Mouse (Mus musculus) midbrain, embryonic 10.5 days (tissue): ENCODE results near the gene Ppp2r3a. TPM values are rescaled to one million over a fixed set of nuclear protein-coding genes. Genes with fewer than 3 reads are reported as not detected.

ENCODE experiments used
- DNase-seq: peaks from one replicate; pipeline ENCODE4 v3.0.0-alpha.2; 2017; ENCODE audit warnings: low spot score
- H3K27ac ChIP-seq: fragments of 300-500 bp; sonication (generic); replicated peaks from 2 replicates; pipeline ENCODE4 v1.5.1; 2016; ENCODE audit warnings: mild to moderate bottlenecking
- H3K27me3 ChIP-seq: fragments of 300-500 bp; sonication (generic); 2 replicates; pipeline ENCODE4 v1.6.1; 2016; ENCODE audit warnings: low read depth, mild to moderate bottlenecking; ENCODE audit not compliant: poor library complexity, severe bottlenecking
- H3K36me3 ChIP-seq: fragments of 300-500 bp; sonication (generic); 2 replicates; pipeline ENCODE4 v1.6.1; 2016; ENCODE audit warnings: mild to moderate bottlenecking, moderate library complexity
- H3K4me1 ChIP-seq: fragments of 300-500 bp; sonication (generic); 2 replicates; pipeline ENCODE4 v1.6.1; 2016
- H3K4me3 ChIP-seq: fragments of 300-500 bp; sonication (generic); 2 replicates; pipeline ENCODE4 v1.5.1; 2016; ENCODE audit warnings: mild to moderate bottlenecking, moderate library complexity
- H3K9me3 ChIP-seq: fragments of 300-500 bp; sonication (generic); replicated peaks from 2 replicates; pipeline ENCODE4 v1.6.1; 2016; ENCODE audit warnings: mild to moderate bottlenecking
- WGBS: fragments of 180-500 bp; shearing (Covaris S2); methylation state at CpG from one replicate; pipeline ENCODE4 v1.1.7; 2016; 5-methylcytosine and 5-hydroxymethylcytosine counted together
- polyA plus RNA-seq: library from polyadenylated mRNA; unstranded; fragments of >200 nt; fragmentation: Nextera tagmentation; extraction: Ambion mirVana; gene quantifications from 2 replicates; pipeline ENCODE4 v1.2.1, GENCODE M21; 2016

Ppp2r3a gene
- polyA plus RNA-seq, 1 experiment from 2014 or later: 8.0 TPM

GRCm38 (mm10) chr9:101105735-101106134, 145.9 kb downstream of the Ppp2r3a start:
- no peak for DNase-seq
- Histone ChIP-seq H3K27ac (no peak overlapping the region), H3K4me3 (no peak overlapping the region), H3K27me3 (no peaks in the 10 kb centered on the region), H3K36me3 (peaks cover 45% of the 10 kb centered on the region), H3K9me3 (no peaks in the 10 kb centered on the region), H3K4me1 (no peaks in the 10 kb centered on the region)
- 98% methylated on average over 6 of the region's 6 CpGs for WGBS

GRCm38 (mm10) chr9:101104931-101105330, 146.7 kb downstream of the Ppp2r3a start:
- Histone ChIP-seq H3K27ac (no peak overlapping the region), H3K36me3 (peaks cover 52% of the 10 kb centered on the region), H3K4me3 (no peak overlapping the region), H3K9me3 (no peaks in the 10 kb centered on the region), H3K4me1 (no peaks in the 10 kb centered on the region), H3K27me3 (no peaks in the 10 kb centered on the region)
- no peak for DNase-seq
- 91% methylated on average over 11 of the region's 11 CpGs for WGBS

- Histone ChIP-seq H3K27me3 (no peaks in the 10 kb centered on the region), H3K27ac (no peak overlapping the region), H3K9me3 (peaks cover 5% of the 10 kb centered on the region), H3K4me1 (no peaks in the 10 kb centered on the region), H3K36me3 (peaks cover 53% of the 10 kb centered on the region), H3K4me3 (no peak overlapping the region)
- DNase-seq: no peak
- WGBS: 93% methylated on average over 3 of the region's 3 CpGs
Observed at GRCm38 (mm10) chr9:101102288-101102687, 149.3 kb downstream of the Ppp2r3a start.

GRCm38 (mm10) chr9:101101547-101101946, 150.0 kb downstream of the Ppp2r3a start:
- Histone ChIP-seq H3K4me3 (no peak overlapping the region), H3K27ac (no peak overlapping the region), H3K4me1 (no peaks in the 10 kb centered on the region), H3K27me3 (no peaks in the 10 kb centered on the region), H3K9me3 (peaks cover 9% of the 10 kb centered on the region), H3K36me3 (peaks cover 55% of the 10 kb centered on the region)
- 95% methylated on average over 8 of the region's 8 CpGs for WGBS
- no peak for DNase-seq

- Histone ChIP-seq H3K9me3 (peaks cover 12% of the 10 kb centered on the region), H3K36me3 (peaks cover 59% of the 10 kb centered on the region), H3K27me3 (no peaks in the 10 kb centered on the region), H3K4me1 (no peaks in the 10 kb centered on the region), H3K4me3 (no peak overlapping the region), H3K27ac (no peak overlapping the region)
- 91% methylated on average over 3 of the region's 3 CpGs for WGBS
- no peak for DNase-seq
Observed at GRCm38 (mm10) chr9:101100163-101100562, 151.4 kb downstream of the Ppp2r3a start.

- Histone ChIP-seq H3K4me3 (no peak overlapping the region), H3K36me3 (peaks cover 55% of the 10 kb centered on the region), H3K9me3 (peaks cover 12% of the 10 kb centered on the region), H3K4me1 (no peaks in the 10 kb centered on the region), H3K27me3 (no peaks in the 10 kb centered on the region), H3K27ac (no peak overlapping the region)
- DNase-seq: no peak
- WGBS: 94% methylated on average over 6 of the region's 6 CpGs
Observed at GRCm38 (mm10) chr9:101099445-101099844, 152.2 kb downstream of the Ppp2r3a start.

- no peak for DNase-seq
- Histone ChIP-seq H3K27me3 (no peaks in the 10 kb centered on the region), H3K4me3 (no peak overlapping the region), H3K27ac (no peak overlapping the region), H3K36me3 (peaks cover 52% of the 10 kb centered on the region), H3K4me1 (no peaks in the 10 kb centered on the region), H3K9me3 (peaks cover 21% of the 10 kb centered on the region)
- 77% methylated on average over 1 of the region's 1 CpGs for WGBS
Observed at GRCm38 (mm10) chr9:101097542-101097941, 154.1 kb downstream of the Ppp2r3a start.

- H3K4me1 ChIP-seq: no peaks in the 10 kb centered on the region
- WGBS: 95% methylated on average over 3 of the region's 3 CpGs
- H3K4me3 ChIP-seq: no peak overlapping the region
- H3K9me3 ChIP-seq: peaks cover 27% of the 10 kb centered on the region
- DNase-seq: no peak
- no peak overlapping the region for H3K27ac ChIP-seq
- no peaks in the 10 kb centered on the region for H3K27me3 ChIP-seq
- peaks cover 47% of the 10 kb centered on the region for H3K36me3 ChIP-seq
Observed at GRCm38 (mm10) chr9:101096461-101096860, 155.1 kb downstream of the Ppp2r3a start.

GRCm38 (mm10) chr9:101095425-101095824, 156.2 kb downstream of the Ppp2r3a start:
- Histone ChIP-seq H3K36me3 (peaks cover 37% of the 10 kb centered on the region), H3K4me3 (no peak overlapping the region), H3K27ac (no peak overlapping the region), H3K27me3 (no peaks in the 10 kb centered on the region), H3K9me3 (peaks cover 27% of the 10 kb centered on the region), H3K4me1 (no peaks in the 10 kb centered on the region)
- no peak for DNase-seq
- 96% methylated on average over 4 of the region's 4 CpGs for WGBS

GRCm38 (mm10) chr9:101083728-101084127, 167.9 kb downstream of the Ppp2r3a start:
- Histone ChIP-seq H3K4me3 (no peak overlapping the region), H3K4me1 (peaks cover 12% of the 10 kb centered on the region), H3K36me3 (peaks cover 32% of the 10 kb centered on the region), H3K27ac (no peak overlapping the region), H3K27me3 (no peaks in the 10 kb centered on the region), H3K9me3 (no peaks in the 10 kb centered on the region)
- 91% methylated on average over 3 of the region's 3 CpGs for WGBS
- no peak for DNase-seq

GRCm38 (mm10) chr9:101080046-101080685, 171.4 kb downstream of the Ppp2r3a start:
- 89% methylated on average over 3 of the region's 3 CpGs for WGBS
- H3K27ac ChIP-seq: no peak overlapping the region
- peaks cover 37% of the 10 kb centered on the region for H3K36me3 ChIP-seq
- no peak for DNase-seq
- peaks cover 35% of the 10 kb centered on the region for H3K4me1 ChIP-seq
- no peaks in the 10 kb centered on the region for H3K27me3 ChIP-seq
- no peak overlapping the region for H3K4me3 ChIP-seq
- H3K9me3 ChIP-seq: no peaks in the 10 kb centered on the region

GRCm38 (mm10) chr9:101078579-101078978, 173.0 kb downstream of the Ppp2r3a start:
- WGBS: 76% methylated on average over 4 of the region's 4 CpGs
- H3K27ac ChIP-seq: no peak overlapping the region

GRCm38 (mm10) chr9:101077486-101077885, 174.1 kb downstream of the Ppp2r3a start:
- H3K4me1 ChIP-seq: peaks cover 46% of the 10 kb centered on the region
- peak overlapping the region; percentile 75 for H3K4me3 ChIP-seq
- no peak for DNase-seq
- H3K27ac ChIP-seq: no peak overlapping the region
- H3K36me3 ChIP-seq: peaks cover 23% of the 10 kb centered on the region
- H3K9me3 ChIP-seq: no peaks in the 10 kb centered on the region
- H3K27me3 ChIP-seq: no peaks in the 10 kb centered on the region

More at GRCm38 (mm10) chr9:101078579-101078978, 173.0 kb downstream of the Ppp2r3a start:
- Histone ChIP-seq H3K4me3 (peak overlapping the region; percentile 75), H3K36me3 (peaks cover 31% of the 10 kb centered on the region), H3K27me3 (no peaks in the 10 kb centered on the region), H3K4me1 (peaks cover 35% of the 10 kb centered on the region), H3K9me3 (no peaks in the 10 kb centered on the region)
- no peak for DNase-seq
